In genomic region chr1:168214040-168214443, GRCm38 (mm10) we compare ENCODE assay signal across 8 mouse cellular contexts.
DNase-seq lines count a peak whose midpoint lies in the region; TF ChIP-seq lines count a peak whose summit lies in the region.

No protein-coding gene starts in this region.

- intact Hi-C loops in left cerebral cortex, adult 2 months (cut with DNase I), result loop anchor here (2.0 to 10.0 kb wide), 8 partner anchors 77 to 1245 kb away; partner anchors contain the start of gene Pbx1

- DNase-seq in spleen, adult 12 weeks (ENCODE audit: low spot score), result peak; percentile 11
- no peak for DNase-seq in spleen, postnatal 36 days (ENCODE audit: low spot score in 2 of 2)
- DNase-seq in embryo, embryonic 10 days (ENCODE audit: low spot score), result peak; percentile 90
- peak; percentile 76 for DNase-seq in gastrocnemius, postnatal 10 days
- DNase-seq in hindlimb bud, embryonic 11.5 days (ENCODE audit: extremely low spot score, low read depth, low spot score), result peak; percentile 50
- peak; percentile 70 to 74 for DNase-seq in left cerebral cortex, adult 2 months (ENCODE audit: extremely low spot score in 1 of 2, low spot score in 2 of 2)
- peak; percentile 83 for DNase-seq in right cerebral cortex, postnatal 4 days

- peaks cover 70% of the 10 kb centered on the region for H3K36me3 ChIP-seq in megakaryocyte, embryonic 14.5 days (replicated peaks; ENCODE audit: low read length)

- H3K27ac ChIP-seq in left cerebral cortex, adult 2 months, result peak overlapping the region; percentile 54; the same call in 1 of the 2 replicates

- no peak overlapping the region for H3K4me3 ChIP-seq in left cerebral cortex, adult 2 months
- peak overlapping the region; percentile 15 for H3K4me3 ChIP-seq in megakaryocyte, embryonic 14.5 days (replicated peaks)

- no peaks in the 10 kb centered on the region for H3K27me3 ChIP-seq in megakaryocyte, embryonic 14.5 days (replicated peaks)

- H3K9me3 ChIP-seq in megakaryocyte, embryonic 14.5 days, result no peaks in the 10 kb centered on the region

- H3K4me1 ChIP-seq in megakaryocyte, embryonic 14.5 days, result peaks cover 71% of the 10 kb centered on the region

- TF ChIP-seq CTCF in left cerebral cortex, adult 2 months (IDR thresholded peaks at IDR 0.05), result peak; percentile 99

Comparison
In these comparisons a context has a peak if more than half of its experiments do, and no peak if none do; other contexts are left out.
1. DNase-seq: peak in spleen, adult 12 weeks (single experiment), embryo, embryonic 10 days (single experiment), gastrocnemius, postnatal 10 days (single experiment), hindlimb bud, embryonic 11.5 days (single experiment), left cerebral cortex, adult 2 months (2 of 2) and right cerebral cortex, postnatal 4 days (single experiment); none in spleen, postnatal 36 days (0 of 2).